Mouse (Mus musculus) liver, adult (tissue): Measurements from ENCODE around the gene Epn2.

Experiments used
- GATA4 ChIP-seq: IDR thresholded peaks from 2 replicates; pipeline ENCODE4 v1.6.1; 2014; ENCODE audit warnings: mild to moderate bottlenecking, low read length; ENCODE audit not compliant: insufficient replicate concordance

Epn2 gene

DNA sequence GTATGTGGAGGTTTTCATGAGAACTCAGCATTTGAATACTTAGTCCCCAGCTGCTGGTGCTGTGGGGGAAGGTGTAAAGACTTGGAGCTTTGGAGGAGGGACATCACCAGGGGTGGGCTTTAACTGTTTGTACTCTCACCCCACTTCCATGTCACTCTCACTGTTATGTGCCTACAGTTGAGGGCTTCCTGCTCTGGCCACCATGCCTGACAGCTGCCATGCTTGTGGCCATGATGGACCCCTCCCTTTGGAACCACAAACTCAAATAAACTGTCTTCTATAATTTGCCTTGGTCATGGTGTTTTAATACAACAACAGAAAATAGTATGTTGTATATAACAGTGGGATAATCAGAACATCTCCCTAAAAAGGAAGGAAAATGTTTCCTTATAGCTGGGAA is 108.6 kb downstream of the Epn2 start:
- no peak for TF ChIP-seq GATA4

DNA sequence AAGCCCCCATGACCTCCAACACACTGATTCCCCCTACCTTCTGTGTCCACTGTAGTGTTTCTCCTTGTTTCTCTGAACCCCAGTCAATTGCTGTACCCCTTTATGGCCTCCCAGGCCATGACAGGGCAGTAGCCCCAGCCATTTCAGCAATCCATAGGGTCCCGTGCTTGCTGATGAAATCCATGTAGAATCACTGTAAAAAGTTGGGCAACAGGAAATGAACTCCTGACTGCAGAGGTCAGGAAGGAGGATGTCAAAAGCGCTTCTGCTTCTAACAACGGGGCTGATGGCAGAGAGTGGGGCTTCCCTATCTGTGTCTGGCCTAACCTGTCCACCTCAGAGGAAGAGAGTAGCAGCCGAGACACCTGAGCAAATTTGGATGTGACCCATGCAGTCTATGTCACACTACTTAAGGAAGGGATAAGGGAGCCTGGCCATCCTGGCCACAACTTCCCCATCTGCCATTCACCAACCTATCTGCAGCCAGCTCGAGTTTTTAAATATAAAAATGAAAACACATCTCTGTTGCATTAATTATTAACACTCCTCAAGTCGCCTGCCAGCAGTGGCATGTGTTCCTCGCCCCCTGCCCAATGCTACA is 110.1 kb downstream of the Epn2 start:
- TF ChIP-seq GATA4: no peak

DNA sequence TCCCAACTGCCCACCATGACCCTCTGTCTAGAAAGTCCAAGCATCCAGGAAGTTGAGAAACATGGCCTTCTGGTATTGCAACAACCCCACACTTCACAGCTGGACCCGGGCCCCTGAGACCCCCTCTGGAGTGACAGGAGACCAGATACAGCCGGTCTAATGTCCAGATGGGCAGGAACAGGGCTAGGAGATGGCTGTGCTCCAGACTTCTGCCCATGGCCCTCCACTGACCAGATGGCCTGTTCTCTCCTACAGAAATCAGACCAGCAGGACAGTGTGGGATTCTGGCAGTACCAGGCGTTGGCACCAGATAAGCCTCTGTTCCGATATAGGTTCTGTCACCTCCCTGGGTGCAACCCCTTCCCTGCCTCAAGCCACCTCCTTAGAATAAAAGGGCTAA is 111.0 kb downstream of the Epn2 start:
- TF ChIP-seq GATA4: no peak
